In the genomic region with DNA sequence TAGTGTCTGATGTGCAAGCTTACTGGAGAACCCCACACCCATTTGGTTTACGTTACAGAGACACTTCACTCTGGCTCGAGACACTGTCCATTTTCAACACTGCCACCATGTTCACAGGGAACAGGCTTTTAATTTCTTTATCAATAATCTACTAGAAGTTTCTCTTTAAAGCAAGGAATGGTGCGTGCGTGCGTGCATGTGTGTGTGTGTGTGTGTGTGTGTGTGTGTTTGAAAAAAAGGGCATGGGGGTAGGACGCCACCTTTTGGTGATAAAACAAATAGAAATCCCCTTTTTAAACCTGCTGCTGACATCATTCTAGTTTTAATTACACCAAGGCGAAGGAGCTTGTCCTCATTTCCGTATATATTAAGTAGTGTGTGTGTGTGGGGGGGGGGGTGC, we compare ENCODE assay signal across 9 mouse cellular contexts. TPM values are rescaled to one million over a fixed set of nuclear protein-coding genes. Genes with fewer than 3 reads are reported as not detected.
DNase-seq lines count a peak whose midpoint lies in the region; ATAC-seq lines count a peak whose summit lies in the region.
"Had no signal": no experiment of that assay in that cellular context is flagged by ENCODE, and none has a peak within 500 bp of the region (broad histone marks: within the 10 kb centered on the region; RNA-seq: fewer than 3 reads in every experiment).

No protein-coding gene starts in this region.

- no peak overlapping the region for H3K9ac ChIP-seq in heart, embryonic 11.5 days (ENCODE audit: low read depth, low read length)
- H3K9ac ChIP-seq in hindbrain, embryonic 15.5 days: no peak overlapping the region
- H3K9ac ChIP-seq: neural tube, embryonic 13.5 days had no signal

- peaks cover 3% of the 10 kb centered on the region; the same call in 1 of the 2 replicates for H3K9me3 ChIP-seq in heart, embryonic 10.5 days
- 0 out of 2 replicates have a peak, but pooled peaks cover 5% of the 10 kb centered on the region for H3K9me3 ChIP-seq in heart, embryonic 11.5 days (replicated peaks; ENCODE audit: control insufficient read depth, low read length)
- H3K9me3 ChIP-seq in hindbrain, embryonic 15.5 days: no peaks in the 10 kb centered on the region
- H3K9me3 ChIP-seq: neural tube, embryonic 13.5 days had no signal

- peaks cover 15% of the 10 kb centered on the region for H3K36me3 ChIP-seq in heart, embryonic 10.5 days
- 0 out of 2 replicates have a peak, but pooled peaks cover 2% of the 10 kb centered on the region for H3K36me3 ChIP-seq in heart, embryonic 11.5 days (ENCODE audit: control insufficient read depth, insufficient read depth, low read length)
- 0 out of 2 replicates have a peak, but pooled peaks cover 3% of the 10 kb centered on the region for H3K36me3 ChIP-seq in hindbrain, embryonic 15.5 days
- H3K36me3 ChIP-seq: neural tube, embryonic 13.5 days had no signal

- H3K4me1 ChIP-seq in heart, embryonic 10.5 days: 0 out of 2 replicates have a peak, but pooled peaks cover 3% of the 10 kb centered on the region
- H3K4me1 ChIP-seq in heart, embryonic 11.5 days (ENCODE audit: control insufficient read depth, insufficient read depth, low read length): peaks cover 2% of the 10 kb centered on the region; the same call in 1 of the 2 replicates
- peaks cover 27% of the 10 kb centered on the region for H3K4me1 ChIP-seq in hindbrain, embryonic 15.5 days (replicated peaks)

- no peak overlapping the region for H3K4me3 ChIP-seq in heart, embryonic 10.5 days
- H3K4me3 ChIP-seq in heart, embryonic 11.5 days (ENCODE audit: low read depth, low read length): no peak overlapping the region
- H3K4me3 ChIP-seq in hindbrain, embryonic 15.5 days: no peak overlapping the region
- H3K4me3 ChIP-seq: neural tube, embryonic 13.5 days had no signal

- peak; percentile 35 for DNase-seq in heart, embryonic 10.5 days (ENCODE audit: low spot score)
- DNase-seq in lung, postnatal 36 days: peak; percentile 31
- no peak for DNase-seq in lung, postnatal 14 days
- DNase-seq in MN1 (ENCODE audit: low spot score): peak; percentile 47
- DNase-seq in gastrocnemius, postnatal 25 days: no peak

- WGBS in heart, embryonic 10.5 days: 66% methylated on average over 8 of the region's 8 CpGs
- 58% methylated on average over 8 of the region's 8 CpGs for WGBS in heart, embryonic 11.5 days (ENCODE audit: insufficient replicate concordance)
- WGBS in hindbrain, embryonic 15.5 days: 47% methylated on average over 8 of the region's 8 CpGs

- no peak overlapping the region for H3K27ac ChIP-seq in heart, embryonic 10.5 days
- H3K27ac ChIP-seq in heart, embryonic 11.5 days (ENCODE audit: low read depth, low read length): no peak overlapping the region
- no peak overlapping the region for H3K27ac ChIP-seq in hindbrain, embryonic 15.5 days (replicated peaks)
- H3K27ac ChIP-seq: neural tube, embryonic 13.5 days had no signal

- ATAC-seq in heart, embryonic 11.5 days (replicated peaks; ENCODE audit: insufficient number of reproducible peaks, low FRiP score, low TSS enrichment): no peak
- no peak for ATAC-seq in hindbrain, embryonic 15.5 days (ENCODE audit: low FRiP score, low read depth)
- no peak for ATAC-seq in megakaryocyte, adult 5-6 weeks (ENCODE audit: poor library complexity, severe bottlenecking)

- H3K27me3 ChIP-seq in heart, embryonic 10.5 days (ENCODE audit: insufficient read depth, poor library complexity, severe bottlenecking): no peaks in the 10 kb centered on the region
- H3K27me3 ChIP-seq in heart, embryonic 11.5 days (ENCODE audit: control insufficient read depth, insufficient read depth, low read length): no peaks in the 10 kb centered on the region
- no peaks in the 10 kb centered on the region for H3K27me3 ChIP-seq in hindbrain, embryonic 15.5 days
- H3K27me3 ChIP-seq: neural tube, embryonic 13.5 days had no signal

- no peak overlapping the region for H3K4me2 ChIP-seq in heart, embryonic 11.5 days
- H3K4me2 ChIP-seq in hindbrain, embryonic 15.5 days: peak overlapping the region; percentile 24; the same call in 1 of the 2 replicates
- H3K4me2 ChIP-seq: neural tube, embryonic 13.5 days had no signal

RNA-seq across cellular contexts. Expression of gene Foxp1, which starts 2.8 kb away (rescaled TPM):
- polyA plus RNA-seq in heart, embryonic 10.5 days (2016; fragmentation: Nextera tagmentation; extraction: Ambion mirVana): 79.9 and 99.3 TPM in 2 replicates
- 97.9 and 110 TPM in 2 replicates for polyA plus RNA-seq in heart, embryonic 11.5 days (2014; fragmentation: Nextera tagmentation; extraction: Ambion mirVana)
- polyA plus RNA-seq in hindbrain, embryonic 15.5 days (2015; fragmentation: Nextera tagmentation; extraction: Ambion mirVana): 61.6 and 74.2 TPM in 2 replicates
- total RNA-seq in megakaryocyte, adult 5-6 weeks (2015): 85.2 and 92.7 TPM in 2 replicates
- 59.5 and 68.6 TPM in 2 replicates for total RNA-seq in megakaryocyte, adult 5-6 weeks (2017)
- 10 to 100 TPM; 16.9 to 17.8 TPM for total RNA-seq in gastrocnemius, postnatal 25 days (2021)

Comparison
In these comparisons a context has a peak if more than half of its experiments do, and no peak if none do; other contexts are left out.
1. DNase-seq: peak in heart, embryonic 10.5 days (single experiment), lung, postnatal 36 days (single experiment) and MN1 (single experiment); none in lung, postnatal 14 days (single experiment) and gastrocnemius, postnatal 25 days (single experiment).